Mouse (Mus musculus): ENCODE data around the gene Edem3.
A peak's percentile ranks its signal among the peaks of the same experiment; 100 is the strongest.
"Not testable (repeated sequence)": the region's sequence is repeated elsewhere in the genome, so short reads cannot be mapped to it uniquely, and the experiment has no call there.

Edem3 gene

GRCm38 (mm10) chr1:151725590-151725989, 29.6 kb upstream of the Edem3 start:
- no peaks in the 10 kb centered on the region for H3K9me3 ChIP-seq (ENCODE audit: low read length)
- no peaks in the 10 kb centered on the region for H3K4me1 ChIP-seq (replicated peaks; ENCODE audit: low read depth, low read length)
- H3K36me3 ChIP-seq (ENCODE audit: insufficient read depth, low read length): no peaks in the 10 kb centered on the region
- no peak overlapping the region for H3K4me3 ChIP-seq (replicated peaks; ENCODE audit: low read length)
- TF ChIP-seq CTCF (conservative IDR thresholded peaks at IDR 0.05; ENCODE audit: low read length): no peak
- TF ChIP-seq POU5F1 (IDR thresholded peaks at IDR 0.05; ENCODE audit: borderline replicate concordance, low read length): no peak
- no peak for TF ChIP-seq NANOG (IDR thresholded peaks at IDR 0.05; ENCODE audit: borderline replicate concordance, low read length)
- H3K27me3 ChIP-seq (ENCODE audit: insufficient read depth, low read length): no peaks in the 10 kb centered on the region

- TF ChIP-seq POU5F1 (IDR thresholded peaks at IDR 0.05; ENCODE audit: borderline replicate concordance, low read length) (no peak), CTCF (conservative IDR thresholded peaks at IDR 0.05; ENCODE audit: low read length) (no peak), NANOG (IDR thresholded peaks at IDR 0.05; ENCODE audit: borderline replicate concordance, low read length) (no peak)
- Histone ChIP-seq H3K36me3 (ENCODE audit: insufficient read depth, low read length) (no peaks in the 10 kb centered on the region), H3K4me1 (replicated peaks; ENCODE audit: low read depth, low read length) (no peaks in the 10 kb centered on the region), H3K4me3 (replicated peaks; ENCODE audit: low read length) (no peak overlapping the region), H3K9me3 (ENCODE audit: low read length) (no peaks in the 10 kb centered on the region), H3K27me3 (ENCODE audit: insufficient read depth, low read length) (no peaks in the 10 kb centered on the region)
These were observed 28.8 kb upstream of the Edem3 start for GRCm38 (mm10) chr1:151726358-151726757.

GRCm38 (mm10) chr1:151728141-151728540, 27.0 kb upstream of the Edem3 start:
- Histone ChIP-seq H3K36me3 (ENCODE audit: insufficient read depth, low read length) (no peaks in the 10 kb centered on the region), H3K9me3 (ENCODE audit: low read length) (no peaks in the 10 kb centered on the region), H3K4me3 (replicated peaks; ENCODE audit: low read length) (no peak overlapping the region), H3K4me1 (replicated peaks; ENCODE audit: low read depth, low read length) (no peaks in the 10 kb centered on the region), H3K27me3 (ENCODE audit: insufficient read depth, low read length) (no peaks in the 10 kb centered on the region)
- TF ChIP-seq CTCF (conservative IDR thresholded peaks at IDR 0.05; ENCODE audit: low read length) (no peak), POU5F1 (IDR thresholded peaks at IDR 0.05; ENCODE audit: borderline replicate concordance, low read length) (no peak), NANOG (IDR thresholded peaks at IDR 0.05; ENCODE audit: borderline replicate concordance, low read length) (no peak)

GRCm38 (mm10) chr1:151737146-151737545, 18.0 kb upstream of the Edem3 start:
- peaks cover 16% of the 10 kb centered on the region for H3K4me1 ChIP-seq (replicated peaks; ENCODE audit: low read depth, low read length)
- H3K9me3 ChIP-seq (ENCODE audit: low read length): peaks cover 26% of the 10 kb centered on the region
- H3K27me3 ChIP-seq (ENCODE audit: insufficient read depth, low read length): no peaks in the 10 kb centered on the region
- H3K4me3 ChIP-seq (replicated peaks; ENCODE audit: low read length): no peak overlapping the region
- TF ChIP-seq CTCF (conservative IDR thresholded peaks at IDR 0.05; ENCODE audit: low read length) (no peak), POU5F1 (IDR thresholded peaks at IDR 0.05; ENCODE audit: borderline replicate concordance, low read length) (no peak), NANOG (IDR thresholded peaks at IDR 0.05; ENCODE audit: borderline replicate concordance, low read length) (no peak)
- H3K36me3 ChIP-seq (ENCODE audit: insufficient read depth, low read length): no peaks in the 10 kb centered on the region

GRCm38 (mm10) chr1:151741199-151741621, 14.0 kb upstream of the Edem3 start:
- Histone ChIP-seq H3K9me3 (ENCODE audit: low read length) (peaks cover 2% of the 10 kb centered on the region), H3K4me3 (replicated peaks; ENCODE audit: low read length) (no peak overlapping the region), H3K27me3 (ENCODE audit: insufficient read depth, low read length) (no peaks in the 10 kb centered on the region), H3K36me3 (ENCODE audit: insufficient read depth, low read length) (no peaks in the 10 kb centered on the region), H3K4me1 (replicated peaks; ENCODE audit: low read depth, low read length) (peaks cover 16% of the 10 kb centered on the region)
- TF ChIP-seq NANOG (IDR thresholded peaks at IDR 0.05; ENCODE audit: borderline replicate concordance, low read length) (no peak), POU5F1 (IDR thresholded peaks at IDR 0.05; ENCODE audit: borderline replicate concordance, low read length) (no peak), CTCF (conservative IDR thresholded peaks at IDR 0.05; ENCODE audit: low read length) (no peak)

- H3K9me3 ChIP-seq (ENCODE audit: low read length); H3K36me3 ChIP-seq (ENCODE audit: insufficient read depth, low read length); H3K4me1 ChIP-seq (replicated peaks; ENCODE audit: low read depth, low read length); H3K4me3 ChIP-seq (replicated peaks; ENCODE audit: low read length); H3K27me3 ChIP-seq (ENCODE audit: insufficient read depth, low read length): not testable (repeated sequence)
These were observed 5.3 kb upstream of the Edem3 start for GRCm38 (mm10) chr1:151749894-151750293.

- TF ChIP-seq NANOG (IDR thresholded peaks at IDR 0.05; ENCODE audit: borderline replicate concordance, low read length) (no peak), CTCF (conservative IDR thresholded peaks at IDR 0.05; ENCODE audit: low read length) (no peak)
- peaks cover 3% of the 10 kb centered on the region; the same call in 1 of the 2 replicates for H3K27me3 ChIP-seq (ENCODE audit: insufficient read depth, low read length)
- no peaks in the 10 kb centered on the region for H3K9me3 ChIP-seq (ENCODE audit: low read length)
- H3K4me1 ChIP-seq (replicated peaks; ENCODE audit: low read depth, low read length): peaks cover 27% of the 10 kb centered on the region
- H3K36me3 ChIP-seq (ENCODE audit: insufficient read depth, low read length): no peaks in the 10 kb centered on the region
- no peak overlapping the region for H3K4me3 ChIP-seq (replicated peaks; ENCODE audit: low read length)
These were observed 2.2 kb upstream of the Edem3 start for GRCm38 (mm10) chr1:151752946-151753345.

GRCm38 (mm10) chr1:151753374-151753929, 1.7 kb upstream of the Edem3 start:
- TF ChIP-seq POU5F1 (IDR thresholded peaks at IDR 0.05; ENCODE audit: borderline replicate concordance, low read length) (no peak), CTCF (conservative IDR thresholded peaks at IDR 0.05; ENCODE audit: low read length) (no peak), NANOG (IDR thresholded peaks at IDR 0.05; ENCODE audit: borderline replicate concordance, low read length) (no peak)
- Histone ChIP-seq H3K4me1 (replicated peaks; ENCODE audit: low read depth, low read length) (peaks cover 27% of the 10 kb centered on the region), H3K9me3 (ENCODE audit: low read length) (no peaks in the 10 kb centered on the region)

GRCm38 (mm10) chr1:151754028-151754489, 1.1 kb upstream of the Edem3 start:
- Histone ChIP-seq H3K36me3 (ENCODE audit: insufficient read depth, low read length) (no peaks in the 10 kb centered on the region), H3K4me1 (replicated peaks; ENCODE audit: low read depth, low read length) (peaks cover 27% of the 10 kb centered on the region), H3K27me3 (ENCODE audit: insufficient read depth, low read length) (peaks cover 2% of the 10 kb centered on the region; the same call in 1 of the 2 replicates), H3K9me3 (ENCODE audit: low read length) (no peaks in the 10 kb centered on the region), H3K4me3 (replicated peaks; ENCODE audit: low read length) (peak overlapping the region; percentile 98)
- no peak for TF ChIP-seq CTCF (conservative IDR thresholded peaks at IDR 0.05; ENCODE audit: low read length)

More at GRCm38 (mm10) chr1:151753374-151753929, 1.7 kb upstream of the Edem3 start:
- Histone ChIP-seq H3K27me3 (ENCODE audit: insufficient read depth, low read length) (peaks cover 3% of the 10 kb centered on the region; the same call in 1 of the 2 replicates), H3K36me3 (ENCODE audit: insufficient read depth, low read length) (no peaks in the 10 kb centered on the region), H3K4me3 (replicated peaks; ENCODE audit: low read length) (no peak overlapping the region)

Measured in E14TG2a.4 (cell line).